In genomic region chr15:78712335-78713258, GRCm38 (mm10) we compare ENCODE assay signal across 9 mouse cellular contexts. TPM values are rescaled to one million over a fixed set of nuclear protein-coding genes. Genes with fewer than 3 reads are reported as not detected.
A peak's percentile ranks its signal among the peaks of the same experiment; 100 is the strongest.
DNase-seq lines count a peak whose midpoint lies in the region; ATAC-seq lines count a peak whose summit lies in the region.
"Had no signal": no experiment of that assay in that cellular context is flagged by ENCODE, and none has a peak within 500 bp of the region (broad histone marks: within the 10 kb centered on the region; RNA-seq: fewer than 3 reads in every experiment).

No protein-coding gene starts in this region.

- ATAC-seq in lung, embryonic 16.5 days (ENCODE audit: low read depth), result peak; percentile 41; the same call in 1 of the 2 replicates
- ATAC-seq in heart, embryonic 13.5 days (ENCODE audit: extremely low read depth, insufficient number of reproducible peaks, low FRiP score, low TSS enrichment), result no peak
- no peak for ATAC-seq in midbrain, embryonic 16.5 days

- H3K9ac ChIP-seq in lung, embryonic 16.5 days (ENCODE audit: low read length), result no peak overlapping the region
- H3K9ac ChIP-seq in heart, embryonic 13.5 days, result no peak overlapping the region
- peak overlapping the region; percentile 64 for H3K9ac ChIP-seq in midbrain, embryonic 16.5 days (ENCODE audit: low read depth, low read length)

- H3K4me2 ChIP-seq in lung, embryonic 16.5 days (ENCODE audit: low read depth, low read length), result peak overlapping the region; percentile 26
- H3K4me2 ChIP-seq in heart, embryonic 13.5 days, result peak overlapping the region; percentile 54
- H3K4me2 ChIP-seq in midbrain, embryonic 16.5 days (ENCODE audit: low read length), result peak overlapping the region; percentile 68

- H3K4me1 ChIP-seq in lung, embryonic 16.5 days (replicated peaks; ENCODE audit: control insufficient read depth, insufficient read depth, low read length), result peaks cover 4% of the 10 kb centered on the region; the same call in 1 of the 2 replicates
- peaks cover 5% of the 10 kb centered on the region for H3K4me1 ChIP-seq in heart, embryonic 13.5 days
- H3K4me1 ChIP-seq in midbrain, embryonic 16.5 days (ENCODE audit: control insufficient read depth, insufficient read depth, low read length), result peaks cover 71% of the 10 kb centered on the region

- peaks cover 63% of the 10 kb centered on the region for H3K27me3 ChIP-seq in lung, embryonic 16.5 days (ENCODE audit: control insufficient read depth, insufficient read depth, low read depth, low read length)
- H3K27me3 ChIP-seq in heart, embryonic 13.5 days (replicated peaks), result peaks cover 96% of the 10 kb centered on the region
- 0 out of 2 replicates have a peak, but pooled peaks cover 2% of the 10 kb centered on the region for H3K27me3 ChIP-seq in midbrain, embryonic 16.5 days (ENCODE audit: control insufficient read depth, insufficient read depth, low read depth, low read length)

- no peak for DNase-seq in lung, postnatal 25 days (ENCODE audit: low spot score)
- peak; percentile 69 to 80 for DNase-seq in adrenal gland, postnatal 36 days
- peak; percentile 41 to 49 for DNase-seq in layer of hippocampus, postnatal 10 days (ENCODE audit: low spot score in 2 of 2)
- DNase-seq in thymus, postnatal 14 days, result peak; percentile 66
- no peak for DNase-seq in cerebellum, adult 11 months

- WGBS in lung, embryonic 16.5 days, result 7% methylated on average over 43 of the region's 53 CpGs
- WGBS in heart, embryonic 13.5 days, result 7% methylated on average over 53 of the region's 53 CpGs
- 6% methylated on average over 50 of the region's 53 CpGs for WGBS in midbrain, embryonic 16.5 days

- no peak overlapping the region for H3K27ac ChIP-seq in lung, embryonic 16.5 days (ENCODE audit: low read length)
- no peak overlapping the region for H3K27ac ChIP-seq in heart, embryonic 13.5 days (replicated peaks)
- H3K27ac ChIP-seq in midbrain, embryonic 16.5 days (ENCODE audit: low read length), result 0 out of 2 replicates have a peak overlapping the region, but pooled peaks have one; percentile 14

- no peaks in the 10 kb centered on the region for H3K36me3 ChIP-seq in lung, embryonic 16.5 days (ENCODE audit: control insufficient read depth, insufficient read depth, low read length)
- H3K36me3 ChIP-seq in heart, embryonic 13.5 days, result no peaks in the 10 kb centered on the region
- H3K36me3 ChIP-seq in midbrain, embryonic 16.5 days (ENCODE audit: control insufficient read depth, insufficient read depth, low read length), result no peaks in the 10 kb centered on the region

- H3K4me3 ChIP-seq in lung, embryonic 16.5 days (ENCODE audit: low read length), result 0 out of 2 replicates have a peak overlapping the region, but pooled peaks have one; percentile 14
- H3K4me3 ChIP-seq in heart, embryonic 13.5 days, result peak overlapping the region; percentile 33
- peak overlapping the region; percentile 39 for H3K4me3 ChIP-seq in midbrain, embryonic 16.5 days (ENCODE audit: low read depth, low read length)
- H3K4me3 ChIP-seq: erythroblast, embryonic 14.5 days had no signal

- H3K9me3 ChIP-seq in lung, embryonic 16.5 days (ENCODE audit: control insufficient read depth, low read length), result no peaks in the 10 kb centered on the region
- H3K9me3 ChIP-seq in heart, embryonic 13.5 days, result no peaks in the 10 kb centered on the region
- no peaks in the 10 kb centered on the region for H3K9me3 ChIP-seq in midbrain, embryonic 16.5 days (replicated peaks; ENCODE audit: control insufficient read depth, low read length, poor library complexity, severe bottlenecking)

RNA-seq across cellular contexts. Expression of gene Elfn2, which starts 6.0 kb away (rescaled TPM):
- 0.09 and 0.15 TPM in 2 replicates for polyA plus RNA-seq in lung, embryonic 16.5 days (2015; fragmentation: Nextera tagmentation; extraction: Ambion mirVana)
- total RNA-seq in adrenal gland, postnatal 36 days (2021), result 1 to 10 TPM; 2.7 to 3.0 TPM
- polyA plus RNA-seq in heart, embryonic 13.5 days (2015; fragmentation: Nextera tagmentation; extraction: Ambion mirVana), result 0.03 TPM in 1 of 2 replicates, not detected in the other
- total RNA-seq in layer of hippocampus, postnatal 10 days (2021), result 100 to 1,000 TPM; 127 to 138 TPM
- 9.6 and 12.6 TPM in 2 replicates for polyA plus RNA-seq in midbrain, embryonic 16.5 days (2015; fragmentation: Nextera tagmentation; extraction: Ambion mirVana)

Comparison
In these comparisons a context has a peak if more than half of its experiments do, and no peak if none do; other contexts are left out.
1. DNase-seq: peak in adrenal gland, postnatal 36 days (2 of 2), layer of hippocampus, postnatal 10 days (2 of 2) and thymus, postnatal 14 days (single experiment); none in lung, postnatal 25 days (single experiment) and cerebellum, adult 11 months (single experiment).
2. Peak in every context shown above with its lines, with median percentiles within 50 percentile points of each other: H3K4me2 ChIP-seq and H3K4me3 ChIP-seq.